Mouse (Mus musculus): ENCODE measurements at regions not wholly inside any gene's neighbourhood (a gene's known extent, or its start where the extent isn't known, plus 50 kb on each side); places are given as distances from the start of the nearest gene placed in this dataset.

GRCm38 (mm10) chr2:9623702-9624101 is 257.4 kb upstream of the 4930412O13Rik start:
- H3K36me3 ChIP-seq (ENCODE audit: control insufficient read depth, insufficient read depth, low read length) = no peaks in the 10 kb centered on the region
- ATAC-seq (ENCODE audit: insufficient number of reproducible peaks, insufficient read depth, low FRiP score, low read depth) = no peak
- H3K27ac ChIP-seq (replicated peaks in 1 of 2; ENCODE audit: control insufficient read depth in 1 of 2, insufficient read depth in 1 of 2, low read depth in 2 of 2, low read length in 2 of 2) = no peak overlapping the region
- H3K4me2 ChIP-seq (ENCODE audit: low read length) = no peak overlapping the region
- no peak overlapping the region for H3K9ac ChIP-seq (ENCODE audit: low read length)
- no peak overlapping the region for H3K4me3 ChIP-seq (ENCODE audit: control insufficient read depth in 1 of 2, insufficient read depth in 1 of 2, low read depth in 1 of 2, low read length in 2 of 2)
- no peaks in the 10 kb centered on the region for H3K9me3 ChIP-seq (ENCODE audit: control insufficient read depth, low read length)
- WGBS = 80% methylated on average over 2 of the region's 2 CpGs
- H3K27me3 ChIP-seq (ENCODE audit: control insufficient read depth, insufficient read depth, low read length) = no peaks in the 10 kb centered on the region
- peaks cover 4 to 10% of the 10 kb centered on the region in 2 experiments; a peak in 3 of 4 replicates for H3K4me1 ChIP-seq (ENCODE audit: control insufficient read depth in 2 of 2, insufficient read depth in 2 of 2, low read length in 2 of 2)

- Histone ChIP-seq H3K27ac (replicated peaks in 1 of 2; ENCODE audit: control insufficient read depth in 1 of 2, insufficient read depth in 1 of 2, low read depth in 2 of 2, low read length in 2 of 2) (no peak overlapping the region), H3K4me1 (ENCODE audit: control insufficient read depth in 2 of 2, insufficient read depth in 2 of 2, low read length in 2 of 2) (no peaks in the 10 kb centered on the region), H3K4me2 (ENCODE audit: low read length) (no peak overlapping the region), H3K4me3 (ENCODE audit: control insufficient read depth in 1 of 2, insufficient read depth in 1 of 2, low read depth in 1 of 2, low read length in 2 of 2) (no peak overlapping the region), H3K27me3 (ENCODE audit: control insufficient read depth, insufficient read depth, low read length) (no peaks in the 10 kb centered on the region), H3K9ac (ENCODE audit: low read length) (no peak overlapping the region), H3K9me3 (ENCODE audit: control insufficient read depth, low read length) (no peaks in the 10 kb centered on the region), H3K36me3 (ENCODE audit: control insufficient read depth, insufficient read depth, low read length) (no peaks in the 10 kb centered on the region)
- 77% methylated on average over 3 of the region's 3 CpGs for WGBS
- ATAC-seq (ENCODE audit: insufficient number of reproducible peaks, insufficient read depth, low FRiP score, low read depth) = no peak
Measured at GRCm38 (mm10) chr2:9628026-9628425, 253.0 kb upstream of the 4930412O13Rik start.

GRCm38 (mm10) chr2:9632719-9633446 is 248.2 kb upstream of the 4930412O13Rik start:
- Histone ChIP-seq H3K4me3 (ENCODE audit: control insufficient read depth in 1 of 2, insufficient read depth in 1 of 2, low read depth in 1 of 2, low read length in 2 of 2) (no peak overlapping the region), H3K9me3 (ENCODE audit: control insufficient read depth, low read length) (no peaks in the 10 kb centered on the region), H3K4me1 (ENCODE audit: control insufficient read depth in 2 of 2, insufficient read depth in 2 of 2, low read length in 2 of 2) (no peaks in the 10 kb centered on the region), H3K27me3 (ENCODE audit: control insufficient read depth, insufficient read depth, low read length) (no peaks in the 10 kb centered on the region), H3K9ac (ENCODE audit: low read length) (no peak overlapping the region), H3K4me2 (ENCODE audit: low read length) (no peak overlapping the region), H3K36me3 (ENCODE audit: control insufficient read depth, insufficient read depth, low read length) (no peaks in the 10 kb centered on the region), H3K27ac (replicated peaks in 1 of 2; ENCODE audit: control insufficient read depth in 1 of 2, insufficient read depth in 1 of 2, low read depth in 2 of 2, low read length in 2 of 2) (no peak overlapping the region)
- ATAC-seq (ENCODE audit: insufficient number of reproducible peaks, insufficient read depth, low FRiP score, low read depth) = no peak
- 51% methylated on average over 15 of the region's 15 CpGs for WGBS

GRCm38 (mm10) chr2:9639262-9639661 is 241.8 kb upstream of the 4930412O13Rik start:
- no peak overlapping the region for H3K4me2 ChIP-seq (ENCODE audit: low read length)
- no peaks in the 10 kb centered on the region for H3K36me3 ChIP-seq (ENCODE audit: control insufficient read depth, insufficient read depth, low read length)
- no peak overlapping the region for H3K4me3 ChIP-seq (ENCODE audit: control insufficient read depth in 1 of 2, insufficient read depth in 1 of 2, low read depth in 1 of 2, low read length in 2 of 2)
- no peak for ATAC-seq (ENCODE audit: insufficient number of reproducible peaks, insufficient read depth, low FRiP score, low read depth)
- H3K9ac ChIP-seq (ENCODE audit: low read length) = no peak overlapping the region
- 57% methylated on average over 5 of the region's 5 CpGs for WGBS
- H3K27me3 ChIP-seq (ENCODE audit: control insufficient read depth, insufficient read depth, low read length) = no peaks in the 10 kb centered on the region
- H3K4me1 ChIP-seq (ENCODE audit: control insufficient read depth in 2 of 2, insufficient read depth in 2 of 2, low read length in 2 of 2) = peaks cover 2 to 3% of the 10 kb centered on the region in 2 experiments; a peak in 1 of 4 replicates
- H3K27ac ChIP-seq (replicated peaks in 1 of 2; ENCODE audit: control insufficient read depth in 1 of 2, insufficient read depth in 1 of 2, low read depth in 2 of 2, low read length in 2 of 2) = no peak overlapping the region
- no peaks in the 10 kb centered on the region for H3K9me3 ChIP-seq (ENCODE audit: control insufficient read depth, low read length)

- H3K9ac ChIP-seq (ENCODE audit: low read length) = no peak overlapping the region
- no peak overlapping the region for H3K4me3 ChIP-seq (ENCODE audit: control insufficient read depth in 1 of 2, insufficient read depth in 1 of 2, low read depth in 1 of 2, low read length in 2 of 2)
- H3K9me3 ChIP-seq (ENCODE audit: control insufficient read depth, low read length) = no peaks in the 10 kb centered on the region
- peaks cover 2 to 3% of the 10 kb centered on the region in 2 experiments; a peak in 1 of 4 replicates for H3K4me1 ChIP-seq (ENCODE audit: control insufficient read depth in 2 of 2, insufficient read depth in 2 of 2, low read length in 2 of 2)
- H3K27ac ChIP-seq (replicated peaks in 1 of 2; ENCODE audit: control insufficient read depth in 1 of 2, insufficient read depth in 1 of 2, low read depth in 2 of 2, low read length in 2 of 2) = no peak overlapping the region
- H3K27me3 ChIP-seq (ENCODE audit: control insufficient read depth, insufficient read depth, low read length) = no peaks in the 10 kb centered on the region
- peak overlapping the region; percentile 14; the same call in 1 of the 2 replicates for H3K4me2 ChIP-seq (ENCODE audit: low read length)
- ATAC-seq (ENCODE audit: insufficient number of reproducible peaks, insufficient read depth, low FRiP score, low read depth) = no peak
- no peaks in the 10 kb centered on the region for H3K36me3 ChIP-seq (ENCODE audit: control insufficient read depth, insufficient read depth, low read length)
- 50% methylated on average over 7 of the region's 7 CpGs for WGBS
Measured at GRCm38 (mm10) chr2:9641629-9642028, 239.4 kb upstream of the 4930412O13Rik start.

- 75% methylated on average over 3 of the region's 3 CpGs for WGBS
Measured at GRCm38 (mm10) chr2:9642411-9642810, 238.6 kb upstream of the 4930412O13Rik start.

GRCm38 (mm10) chr2:9646466-9646865 is 234.6 kb upstream of the 4930412O13Rik start:
- Histone ChIP-seq H3K9me3 (ENCODE audit: control insufficient read depth, low read length) (no peaks in the 10 kb centered on the region), H3K36me3 (ENCODE audit: control insufficient read depth, insufficient read depth, low read length) (no peaks in the 10 kb centered on the region), H3K4me2 (ENCODE audit: low read length) (no peak overlapping the region), H3K9ac (ENCODE audit: low read length) (no peak overlapping the region), H3K4me1 (ENCODE audit: control insufficient read depth in 2 of 2, insufficient read depth in 2 of 2, low read length in 2 of 2) (no peaks in the 10 kb centered on the region; a peak in 1 of 4 replicates), H3K27ac (replicated peaks in 1 of 2; ENCODE audit: control insufficient read depth in 1 of 2, insufficient read depth in 1 of 2, low read depth in 2 of 2, low read length in 2 of 2) (no peak overlapping the region), H3K27me3 (ENCODE audit: control insufficient read depth, insufficient read depth, low read length) (no peaks in the 10 kb centered on the region), H3K4me3 (ENCODE audit: control insufficient read depth in 1 of 2, insufficient read depth in 1 of 2, low read depth in 1 of 2, low read length in 2 of 2) (no peak overlapping the region)
- no peak for ATAC-seq (ENCODE audit: insufficient number of reproducible peaks, insufficient read depth, low FRiP score, low read depth)
- 70% methylated on average over 3 of the region's 3 CpGs for WGBS

More at GRCm38 (mm10) chr2:9642411-9642810, 238.6 kb upstream of the 4930412O13Rik start:
- H3K4me3 ChIP-seq (ENCODE audit: control insufficient read depth in 1 of 2, insufficient read depth in 1 of 2, low read depth in 1 of 2, low read length in 2 of 2) = no peak overlapping the region
- H3K27me3 ChIP-seq (ENCODE audit: control insufficient read depth, insufficient read depth, low read length) = no peaks in the 10 kb centered on the region
- H3K9me3 ChIP-seq (ENCODE audit: control insufficient read depth, low read length) = no peaks in the 10 kb centered on the region
- no peak overlapping the region for H3K27ac ChIP-seq (replicated peaks in 1 of 2; ENCODE audit: control insufficient read depth in 1 of 2, insufficient read depth in 1 of 2, low read depth in 2 of 2, low read length in 2 of 2)
- H3K9ac ChIP-seq (ENCODE audit: low read length) = no peak overlapping the region
- H3K4me1 ChIP-seq (ENCODE audit: control insufficient read depth in 2 of 2, insufficient read depth in 2 of 2, low read length in 2 of 2) = peaks cover 2 to 3% of the 10 kb centered on the region in 2 experiments; a peak in 1 of 4 replicates
- ATAC-seq (ENCODE audit: insufficient number of reproducible peaks, insufficient read depth, low FRiP score, low read depth) = no peak
- no peaks in the 10 kb centered on the region for H3K36me3 ChIP-seq (ENCODE audit: control insufficient read depth, insufficient read depth, low read length)
- H3K4me2 ChIP-seq (ENCODE audit: low read length) = no peak overlapping the region

GRCm38 (mm10) chr2:9646963-9647362 is 234.1 kb upstream of the 4930412O13Rik start:
- H3K4me2 ChIP-seq (ENCODE audit: low read length) = no peak overlapping the region
- no peak overlapping the region for H3K4me3 ChIP-seq (ENCODE audit: control insufficient read depth in 1 of 2, insufficient read depth in 1 of 2, low read depth in 1 of 2, low read length in 2 of 2)
- H3K9ac ChIP-seq (ENCODE audit: low read length) = no peak overlapping the region
- no peaks in the 10 kb centered on the region for H3K4me1 ChIP-seq (ENCODE audit: control insufficient read depth in 2 of 2, insufficient read depth in 2 of 2, low read length in 2 of 2)
- no peaks in the 10 kb centered on the region for H3K9me3 ChIP-seq (ENCODE audit: control insufficient read depth, low read length)
- no peak for ATAC-seq (ENCODE audit: insufficient number of reproducible peaks, insufficient read depth, low FRiP score, low read depth)
- no peak overlapping the region for H3K27ac ChIP-seq (replicated peaks in 1 of 2; ENCODE audit: control insufficient read depth in 1 of 2, insufficient read depth in 1 of 2, low read depth in 2 of 2, low read length in 2 of 2)
- H3K27me3 ChIP-seq (ENCODE audit: control insufficient read depth, insufficient read depth, low read length) = no peaks in the 10 kb centered on the region
- no peaks in the 10 kb centered on the region for H3K36me3 ChIP-seq (ENCODE audit: control insufficient read depth, insufficient read depth, low read length)
- 28% methylated on average over 4 of the region's 4 CpGs for WGBS

All from heart, embryonic 14.5 days (tissue).